Mouse (Mus musculus) stomach, embryonic 14.5 days (tissue): ENCODE data around the gene Vsx2. TPM values are rescaled to one million over a fixed set of nuclear protein-coding genes. Genes with fewer than 3 reads are reported as not detected.

Experiments
- ATAC-seq: fragments of 200-750 bp; cut with Nextera tagmentation; 2 replicates; pipeline ENCODE4 v1.8.0; 2017; ENCODE audit warnings: low read depth, moderate TSS enrichment; ENCODE audit not compliant: insufficient number of reproducible peaks, insufficient read depth, low FRiP score
- H3K27ac ChIP-seq: fragments of 300-500 bp; sonication (generic); 2 replicates; pipeline ENCODE4 v1.5.1; 2014; ENCODE audit warnings: mild to moderate bottlenecking, low read length, moderate library complexity, mixed read lengths
- H3K27me3 ChIP-seq: fragments of 300-500 bp; sonication (generic); 2 replicates; pipeline ENCODE4 v1.6.1; 2014; ENCODE audit warnings: low read length, control low read depth, mixed read lengths; ENCODE audit not compliant: control insufficient read depth, insufficient read depth
- H3K36me3 ChIP-seq: fragments of 300-500 bp; sonication (generic); 2 replicates; pipeline ENCODE4 v1.6.1; 2014; ENCODE audit warnings: mild to moderate bottlenecking, control low read depth, low read length, moderate library complexity, mixed read lengths; ENCODE audit not compliant: control insufficient read depth, insufficient read depth
- H3K4me1 ChIP-seq: fragments of 300-500 bp; sonication (generic); 2 replicates; pipeline ENCODE4 v1.6.1; 2014; ENCODE audit warnings: low read length, control low read depth, mixed read lengths; ENCODE audit not compliant: control insufficient read depth, insufficient read depth
- H3K4me2 ChIP-seq: fragments of 300-500 bp; sonication (generic); replicated peaks from 2 replicates; pipeline ENCODE4 v1.6.1; 2014; ENCODE audit warnings: low read depth, low read length, control low read depth
- H3K4me3 ChIP-seq: fragments of 300-500 bp; sonication (generic); 2 replicates; pipeline ENCODE4 v1.5.1; 2014; ENCODE audit warnings: low read depth, low read length, control low read depth
- H3K9ac ChIP-seq: fragments of 300-500 bp; sonication (generic); replicated peaks from 2 replicates; pipeline ENCODE4 v1.6.1; 2014; ENCODE audit warnings: low read depth, mild to moderate bottlenecking, control low read depth, low read length, moderate library complexity, mixed read lengths
- H3K9me3 ChIP-seq: fragments of 300-500 bp; sonication (generic); 2 replicates; pipeline ENCODE4 v1.6.1; 2016; ENCODE audit warnings: low read depth, low read length, control low read depth; ENCODE audit not compliant: control insufficient read depth
- WGBS: fragments of 180-500 bp; shearing (Covaris S2); extraction: QIAGEN DNeasy Blood & Tissue Kit; methylation state at CpG from one replicate; pipeline ENCODE4 v1.1.7; 2014; 5-methylcytosine and 5-hydroxymethylcytosine counted together
- polyA plus RNA-seq: library from polyadenylated mRNA; unstranded; fragments of >200 nt; fragmentation: Nextera tagmentation; extraction: Ambion mirVana; gene quantifications from 2 replicates; pipeline ENCODE4 v1.2.1, GENCODE M21; 2014

Vsx2 gene
- polyA plus RNA-seq: not detected in 2 replicates

DNA sequence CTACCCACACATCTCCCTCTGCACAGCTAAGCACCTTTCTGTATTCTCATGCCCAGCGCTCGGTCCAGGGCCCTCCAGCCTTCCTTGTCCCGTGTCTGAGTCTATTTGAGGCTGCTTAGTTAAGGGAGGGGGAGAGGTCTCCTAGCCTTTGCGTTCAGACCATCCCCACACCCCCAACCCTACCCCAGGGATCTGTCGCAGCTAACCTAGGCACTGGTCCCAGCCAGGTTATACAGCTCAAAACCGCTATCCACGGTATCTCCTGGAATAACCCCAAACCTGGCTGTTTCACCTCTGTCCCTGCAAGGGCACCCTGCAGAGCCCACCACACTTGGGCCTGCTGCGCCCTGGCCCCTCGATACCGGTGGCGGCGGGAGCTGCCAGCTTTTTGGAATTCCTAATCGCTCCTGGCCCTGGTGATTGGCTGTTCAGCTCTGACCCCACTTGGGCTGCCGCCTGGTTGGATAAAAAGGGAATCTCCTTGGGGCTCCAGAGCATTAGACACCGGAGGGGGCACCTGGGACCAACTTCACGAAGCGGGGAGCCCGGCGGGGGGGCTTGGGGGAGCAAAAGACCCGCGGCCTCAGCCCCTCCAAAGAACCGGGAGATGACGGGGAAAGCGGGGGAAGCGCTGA, at the start of gene Vsx2:
Gene Vsx2 (plus strand): TSS at position 427 of the 635 bp plus-strand sequence.
- ATAC-seq: no peak
- Histone ChIP-seq H3K27ac (no peak within 1 kb of the TSS), H3K4me1 (no peaks in the 10 kb centered on the region; the same call in 1 of the 2 replicates), H3K9me3 (no peaks in the 10 kb centered on the region), H3K9ac (no peak within 1 kb of the TSS), H3K27me3 (peaks cover 40% of the 10 kb centered on the region), H3K4me2 (no peak within 1 kb of the TSS), H3K36me3 (no peaks in the 10 kb centered on the region), H3K4me3 (no peak within 1 kb of the TSS)
- WGBS: 4% methylated on average over 25 of the region's 25 CpGs

DNA sequence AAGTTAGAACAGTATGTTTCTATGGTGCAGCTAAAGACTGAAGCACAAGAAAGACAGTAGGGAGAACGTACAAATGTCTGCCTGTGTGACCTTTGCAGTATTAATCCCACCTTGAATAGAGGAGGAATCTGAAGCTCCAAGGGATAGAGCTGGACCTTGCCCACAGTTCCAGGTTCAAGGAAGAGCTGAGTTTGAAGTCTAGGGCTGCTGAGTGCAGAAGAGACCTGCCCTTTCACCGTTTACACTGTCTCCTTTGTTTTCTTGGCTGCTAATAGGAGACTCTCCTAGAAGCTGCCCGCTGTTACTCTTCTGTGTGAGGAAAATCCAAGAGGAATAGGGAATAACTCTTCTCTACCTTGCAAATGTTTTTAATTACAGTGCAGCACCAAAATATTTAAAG, 45.8 kb upstream of the Vsx2 start:
- Histone ChIP-seq H3K36me3 (no peaks in the 10 kb centered on the region), H3K27ac (no peak overlapping the region), H3K9me3 (no peaks in the 10 kb centered on the region), H3K4me3 (no peak overlapping the region), H3K27me3 (no peaks in the 10 kb centered on the region), H3K4me1 (no peaks in the 10 kb centered on the region), H3K4me2 (no peak overlapping the region), H3K9ac (no peak overlapping the region)
- 67% methylated on average over 3 of the region's 3 CpGs for WGBS
- no peak for ATAC-seq

DNA sequence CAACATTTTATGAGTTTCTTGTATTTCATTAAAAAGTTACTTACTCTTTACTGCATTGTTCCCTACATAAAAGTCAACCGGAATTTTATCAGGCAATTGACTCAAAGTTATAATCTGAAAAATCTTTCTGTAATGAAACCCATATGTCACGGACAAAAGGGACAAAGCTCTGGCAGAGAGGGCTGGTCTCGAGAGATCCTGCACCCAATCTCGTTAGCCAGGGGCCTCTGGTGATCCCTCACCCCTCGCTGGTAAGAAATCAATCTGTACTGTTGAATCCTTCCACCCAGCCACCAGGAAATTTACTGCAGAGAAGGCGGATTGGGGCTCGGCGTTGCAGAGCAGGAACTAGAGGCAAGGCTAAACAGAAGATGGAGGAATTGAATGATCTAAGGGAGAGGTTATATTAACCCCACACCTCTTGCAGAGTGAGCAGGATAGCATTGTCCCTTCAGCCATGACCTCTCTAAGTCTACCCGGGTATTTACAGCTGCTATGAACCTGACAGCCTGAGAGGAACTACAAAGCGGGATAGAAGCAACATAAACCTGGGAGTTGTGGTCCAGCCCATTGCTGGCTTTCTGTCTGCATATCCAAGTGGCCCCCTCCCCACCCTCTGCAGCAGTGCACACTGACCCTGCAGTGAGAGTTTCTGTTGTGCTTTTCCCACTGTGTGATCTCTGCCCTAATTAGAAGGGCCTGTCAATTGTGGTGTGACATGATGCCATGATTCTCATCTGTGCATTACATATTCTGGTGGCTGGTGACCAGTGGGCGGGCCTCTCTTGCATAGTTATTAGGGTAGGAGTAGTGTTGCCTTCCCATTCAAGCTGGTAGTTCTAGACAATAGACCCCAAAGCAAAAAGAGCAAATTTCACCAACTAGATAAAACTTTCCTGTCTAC, 45.2 kb upstream of the Vsx2 start:
- Histone ChIP-seq H3K27ac (no peak overlapping the region), H3K9me3 (no peaks in the 10 kb centered on the region), H3K4me3 (no peak overlapping the region), H3K4me2 (no peak overlapping the region), H3K9ac (no peak overlapping the region), H3K4me1 (no peaks in the 10 kb centered on the region), H3K27me3 (no peaks in the 10 kb centered on the region), H3K36me3 (no peaks in the 10 kb centered on the region)
- 61% methylated on average over 11 of the region's 11 CpGs for WGBS
- no peak for ATAC-seq

DNA sequence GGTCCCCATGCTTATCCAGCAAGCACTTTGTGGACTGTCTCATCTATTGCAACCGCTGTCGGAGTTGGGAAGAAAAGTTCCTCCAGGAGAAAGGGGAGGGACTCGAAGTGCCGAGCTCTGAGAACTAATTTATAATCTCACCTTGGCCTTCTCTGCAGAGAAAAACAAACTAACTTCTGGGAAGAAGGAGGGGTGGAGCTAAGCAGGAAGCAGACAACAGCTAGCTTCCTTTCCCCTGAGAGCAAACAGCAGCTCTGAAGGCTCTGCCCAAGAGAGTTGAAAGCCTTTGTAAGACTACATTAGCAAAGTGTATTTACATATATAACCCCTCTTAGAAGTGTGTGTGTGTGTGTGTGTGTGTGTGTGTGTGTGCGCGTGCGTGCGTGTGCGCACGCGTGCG, 44.1 kb upstream of the Vsx2 start:
- 75% methylated on average over 12 of the region's 12 CpGs for WGBS
- Histone ChIP-seq H3K9me3 (no peaks in the 10 kb centered on the region), H3K9ac (no peak overlapping the region), H3K27ac (no peak overlapping the region), H3K27me3 (no peaks in the 10 kb centered on the region), H3K4me2 (no peak overlapping the region), H3K4me3 (no peak overlapping the region), H3K36me3 (no peaks in the 10 kb centered on the region), H3K4me1 (no peaks in the 10 kb centered on the region)
- ATAC-seq: no peak

DNA sequence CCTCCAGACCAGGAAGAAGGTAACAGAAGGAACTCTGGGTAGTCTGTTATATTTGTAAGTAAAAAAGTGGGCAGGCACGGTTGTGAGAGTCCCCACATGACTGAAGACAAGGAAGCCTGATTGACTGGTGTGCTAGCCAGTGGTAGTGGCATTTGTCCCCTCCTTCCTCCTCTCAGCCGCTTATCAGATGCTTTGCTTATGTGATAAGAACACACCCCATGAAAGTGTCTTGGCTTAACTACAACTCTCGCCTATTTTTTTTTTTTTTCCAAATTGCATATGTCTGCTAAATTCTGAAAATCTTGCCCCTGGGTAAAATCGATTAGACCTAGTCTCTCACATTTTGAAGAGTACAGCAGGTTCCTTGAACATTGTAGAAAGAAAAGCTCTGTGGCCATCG, 39.1 kb upstream of the Vsx2 start:
- Histone ChIP-seq H3K27me3 (no peaks in the 10 kb centered on the region), H3K4me1 (no peaks in the 10 kb centered on the region), H3K4me3 (no peak overlapping the region), H3K9me3 (no peaks in the 10 kb centered on the region), H3K36me3 (0 out of 2 replicates have a peak, but pooled peaks cover 10% of the 10 kb centered on the region), H3K4me2 (no peak overlapping the region), H3K9ac (no peak overlapping the region), H3K27ac (no peak overlapping the region)
- 85% methylated on average over 5 of the region's 5 CpGs for WGBS
- ATAC-seq: no peak

DNA sequence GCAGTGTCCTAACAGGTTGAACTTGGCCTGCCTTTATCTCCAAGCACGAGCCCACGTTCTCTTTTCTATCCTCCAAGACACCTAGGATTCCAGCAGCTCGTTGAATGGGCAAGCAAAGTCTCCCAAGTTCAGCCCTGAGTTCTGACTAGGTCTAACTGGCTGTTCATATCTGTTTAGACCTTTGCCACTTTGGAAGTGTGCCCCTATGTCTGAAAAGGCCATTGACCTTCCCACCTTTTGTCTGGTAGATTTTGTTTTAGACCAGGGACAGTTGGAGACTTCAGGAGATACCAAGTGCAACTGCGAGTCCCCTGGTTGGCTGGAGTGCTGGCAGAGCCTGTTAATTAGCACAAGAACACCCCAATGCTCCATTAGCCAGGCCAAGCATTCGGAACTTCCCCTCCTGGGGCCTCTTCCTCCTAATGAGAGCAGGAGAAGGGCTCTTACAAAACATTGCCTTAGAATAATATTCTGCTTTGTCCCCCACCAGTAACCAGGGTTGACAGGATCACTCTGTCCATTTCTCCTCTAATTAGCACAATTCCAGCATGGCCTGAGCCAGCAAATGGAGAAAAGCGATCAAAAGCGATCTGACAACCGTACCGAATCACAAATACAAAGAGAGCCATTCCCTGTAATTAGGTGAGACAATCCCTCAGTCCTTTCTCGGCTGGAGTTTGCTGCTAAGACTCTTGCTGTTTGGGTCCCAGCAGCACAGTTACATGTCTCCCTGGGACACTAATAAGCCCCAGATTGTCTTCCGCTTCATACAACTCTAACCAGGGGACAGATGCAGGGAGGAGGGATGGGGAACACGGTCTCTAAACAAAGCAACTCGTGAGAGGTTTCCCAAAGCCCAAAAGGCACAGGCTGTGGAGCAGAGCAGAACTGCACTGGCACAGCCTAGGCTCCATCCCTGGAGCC, 37.4 kb upstream of the Vsx2 start:
- no peak overlapping the region for H3K4me3 ChIP-seq
- WGBS: 91% methylated on average over 13 of the region's 13 CpGs
- H3K9me3 ChIP-seq: no peaks in the 10 kb centered on the region
- H3K4me2 ChIP-seq: no peak overlapping the region
- no peak for ATAC-seq
- H3K27ac ChIP-seq: no peak overlapping the region
- no peaks in the 10 kb centered on the region for H3K27me3 ChIP-seq
- H3K36me3 ChIP-seq: 0 out of 2 replicates have a peak, but pooled peaks cover 10% of the 10 kb centered on the region
- no peaks in the 10 kb centered on the region for H3K4me1 ChIP-seq
- no peak overlapping the region for H3K9ac ChIP-seq

DNA sequence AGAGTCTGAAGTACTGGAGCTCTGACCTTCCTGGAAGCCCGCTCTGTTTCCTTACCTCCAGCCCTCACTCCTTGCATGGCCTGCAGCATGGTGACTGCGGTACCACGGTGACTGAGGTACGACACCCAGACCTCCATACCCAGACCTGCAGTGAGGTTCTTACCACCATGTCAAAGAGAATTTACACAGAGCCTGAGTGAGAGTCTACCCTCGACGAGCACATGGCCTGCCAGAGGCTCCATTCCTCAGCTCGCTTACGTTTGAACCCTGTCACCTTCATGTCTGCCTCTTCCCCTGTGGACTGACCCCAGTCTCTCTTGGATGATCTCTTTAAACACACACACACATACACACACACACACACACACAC, 36.7 kb upstream of the Vsx2 start:
- Histone ChIP-seq H3K27me3 (no peaks in the 10 kb centered on the region), H3K4me1 (no peaks in the 10 kb centered on the region), H3K4me2 (no peak overlapping the region), H3K27ac (no peak overlapping the region), H3K9me3 (no peaks in the 10 kb centered on the region), H3K4me3 (no peak overlapping the region), H3K9ac (no peak overlapping the region), H3K36me3 (0 out of 2 replicates have a peak, but pooled peaks cover 10% of the 10 kb centered on the region)
- ATAC-seq: no peak
- WGBS: 86% methylated on average over 8 of the region's 8 CpGs
